In the genomic region with DNA sequence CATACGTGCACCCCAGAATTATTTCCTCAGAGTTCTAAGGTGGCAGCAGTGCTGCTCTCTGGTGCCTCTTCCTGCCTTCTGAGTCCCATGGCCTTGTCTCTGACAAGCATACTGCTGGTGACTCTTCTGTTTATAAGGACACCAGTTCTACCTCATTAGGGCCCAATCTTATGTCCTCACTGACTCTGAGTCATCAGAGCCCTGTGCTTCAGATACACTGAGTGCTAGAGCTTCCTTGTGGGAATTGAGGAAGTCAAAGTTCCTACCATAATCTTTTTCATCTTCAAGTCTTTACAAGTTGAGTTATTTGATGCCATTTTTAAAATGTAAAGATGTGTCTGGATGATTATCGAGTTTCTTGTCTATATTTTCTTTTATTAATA, we compare ENCODE assay signal across 35 mouse cellular contexts. TPM values are rescaled to one million over a fixed set of nuclear protein-coding genes. Genes with fewer than 3 reads are reported as not detected.
DNase-seq lines count a peak whose midpoint lies in the region; ATAC-seq lines count a peak whose summit lies in the region.
"Had no signal": no experiment of that assay in that cellular context is flagged by ENCODE, and none has a peak within 500 bp of the region (broad histone marks: within the 10 kb centered on the region; RNA-seq: fewer than 3 reads in every experiment).

No protein-coding gene starts in this region.

- no peak overlapping the region for H3K4me2 ChIP-seq in liver, embryonic 16.5 days (ENCODE audit: low read depth, low read length)
- H3K4me2 ChIP-seq in liver, embryonic 12.5 days, result no peak overlapping the region
- H3K4me2 ChIP-seq: embryonic facial prominence, embryonic 13.5 days; forebrain, embryonic 12.5 days; forebrain, embryonic 15.5 days; heart, embryonic 13.5 days; hindbrain, embryonic 12.5 days; hindbrain, embryonic 15.5 days had no signal

- H3K36me3 ChIP-seq in liver, embryonic 16.5 days (ENCODE audit: control insufficient read depth, insufficient read depth), result no peaks in the 10 kb centered on the region
- H3K36me3 ChIP-seq in liver, embryonic 12.5 days, result no peaks in the 10 kb centered on the region
- H3K36me3 ChIP-seq: embryonic facial prominence, embryonic 10.5 days; embryonic facial prominence, embryonic 13.5 days; forebrain, embryonic 12.5 days; forebrain, embryonic 15.5 days; heart, embryonic 10.5 days; heart, embryonic 13.5 days; hindbrain, embryonic 12.5 days; hindbrain, embryonic 15.5 days had no signal

- H3K4me3 ChIP-seq in liver, embryonic 16.5 days (ENCODE audit: low read depth, low read length), result no peak overlapping the region
- no peak overlapping the region for H3K4me3 ChIP-seq in liver, embryonic 12.5 days
- H3K4me3 ChIP-seq: embryonic facial prominence, embryonic 10.5 days; embryonic facial prominence, embryonic 13.5 days; erythroblast, embryonic 14.5 days; forebrain, embryonic 12.5 days; forebrain, embryonic 15.5 days; heart, adult 2 months; heart, embryonic 10.5 days; heart, embryonic 13.5 days; hindbrain, embryonic 12.5 days; hindbrain, embryonic 15.5 days had no signal

- H3K9me3 ChIP-seq in liver, embryonic 16.5 days (replicated peaks; ENCODE audit: control insufficient read depth, low read length), result no peaks in the 10 kb centered on the region
- no peaks in the 10 kb centered on the region for H3K9me3 ChIP-seq in liver, embryonic 12.5 days (replicated peaks)
- H3K9me3 ChIP-seq: embryonic facial prominence, embryonic 10.5 days; embryonic facial prominence, embryonic 13.5 days; forebrain, embryonic 12.5 days; forebrain, embryonic 15.5 days; heart, embryonic 10.5 days; heart, embryonic 13.5 days; hindbrain, embryonic 12.5 days; hindbrain, embryonic 15.5 days had no signal

- ATAC-seq in CD4-positive, CD25-positive, alpha-beta regulatory T cell, adult 4 months, result no peak
- ATAC-seq in liver, embryonic 16.5 days (ENCODE audit: low read depth), result 0 out of 2 replicates have a peak, but pooled peaks have one; percentile 16
- ATAC-seq in liver, embryonic 12.5 days, result no peak
- peak; percentile 22; the same call in 1 of the 2 replicates for ATAC-seq in megakaryocyte-erythroid progenitor cell, adult 5-6 weeks (replicated peaks; ENCODE audit: low FRiP score, low TSS enrichment, poor library complexity, severe bottlenecking)
- ATAC-seq: forebrain, embryonic 15.5 days; intestine, postnatal 0 days had no signal

- WGBS in liver, embryonic 16.5 days (ENCODE audit: insufficient replicate concordance), result 62% methylated on average over 2 of the region's 2 CpGs
- 67% methylated on average over 2 of the region's 2 CpGs for WGBS in liver, embryonic 12.5 days (ENCODE audit: insufficient replicate concordance)

- peak; percentile 9 for DNase-seq in CD4-positive, CD25-positive, alpha-beta regulatory T cell, adult 2 months (ENCODE audit: low read depth, low spot score)
- peak; percentile 3 for DNase-seq in brain, adult 2 months (ENCODE audit: low read depth, low spot score)
- DNase-seq in frontal cortex, postnatal 10 days (ENCODE audit: low spot score in 2 of 2), result no peak
- no peak for DNase-seq in spleen, postnatal 10 days (ENCODE audit: low spot score in 2 of 2)
- DNase-seq: adrenal gland, adult 8-10 months; adrenal gland, postnatal 36 days; B cell, adult 2 months; cerebellum, adult 11 months; cerebellum, adult 2 months; cerebellum, adult 9-11 months; cerebellum, postnatal 25 days; gastrocnemius, postnatal 10 days; gastrocnemius, postnatal 36 days; heart, adult 2 months; heart, postnatal 14 days; heart, postnatal 4 days had no signal

- H3K9ac ChIP-seq in liver, embryonic 16.5 days (ENCODE audit: low read depth, low read length), result no peak overlapping the region
- H3K9ac ChIP-seq in liver, embryonic 12.5 days, result no peak overlapping the region
- H3K9ac ChIP-seq: embryonic facial prominence, embryonic 13.5 days; forebrain, embryonic 12.5 days; forebrain, embryonic 15.5 days; heart, embryonic 13.5 days; hindbrain, embryonic 12.5 days; hindbrain, embryonic 15.5 days had no signal

- no peak overlapping the region for H3K27ac ChIP-seq in liver, embryonic 16.5 days (ENCODE audit: low read length)
- no peak overlapping the region for H3K27ac ChIP-seq in liver, embryonic 12.5 days
- H3K27ac ChIP-seq: embryonic facial prominence, embryonic 10.5 days; embryonic facial prominence, embryonic 13.5 days; forebrain, embryonic 12.5 days; forebrain, embryonic 15.5 days; heart, adult 2 months; heart, embryonic 10.5 days; heart, embryonic 13.5 days; hindbrain, embryonic 12.5 days; hindbrain, embryonic 15.5 days had no signal

- no peaks in the 10 kb centered on the region for H3K4me1 ChIP-seq in liver, embryonic 16.5 days (ENCODE audit: control insufficient read depth, low read depth, low read length)
- 0 out of 2 replicates have a peak, but pooled peaks cover 8% of the 10 kb centered on the region for H3K4me1 ChIP-seq in liver, embryonic 12.5 days
- H3K4me1 ChIP-seq: embryonic facial prominence, embryonic 10.5 days; embryonic facial prominence, embryonic 13.5 days; forebrain, embryonic 12.5 days; forebrain, embryonic 15.5 days; heart, embryonic 10.5 days; heart, embryonic 13.5 days; hindbrain, embryonic 12.5 days; hindbrain, embryonic 15.5 days had no signal

- H3K27me3 ChIP-seq in liver, embryonic 16.5 days (ENCODE audit: control insufficient read depth, insufficient read depth, low read depth, low read length), result no peaks in the 10 kb centered on the region
- no peaks in the 10 kb centered on the region for H3K27me3 ChIP-seq in liver, embryonic 12.5 days (replicated peaks)
- H3K27me3 ChIP-seq: embryonic facial prominence, embryonic 13.5 days; forebrain, embryonic 12.5 days; forebrain, embryonic 15.5 days; heart, embryonic 13.5 days; hindbrain, embryonic 12.5 days; hindbrain, embryonic 15.5 days had no signal

RNA-seq across cellular contexts. Expression of gene Fam71d, which starts 12.5 kb away (rescaled TPM):
- under 1 TPM in 1 of 2 experiments, not detected in 1; 0.46 TPM for polyA plus RNA-seq in CD4-positive, CD25-positive, alpha-beta regulatory T cell, adult 4 months (2017; shearing (Covaris generic))
- not detected in 2 replicates for polyA plus RNA-seq in liver, embryonic 16.5 days (2015; fragmentation: Nextera tagmentation; extraction: Ambion mirVana)
- polyA plus RNA-seq in liver, embryonic 12.5 days (2016; fragmentation: Nextera tagmentation; extraction: Ambion mirVana), result 0.17 TPM in 1 of 2 replicates, not detected in the other
- total RNA-seq in megakaryocyte-erythroid progenitor cell, adult 5-6 weeks (2014; fragmentation: Nextera tagmentation), result not detected in 2 replicates
- not detected in 2 replicates for total RNA-seq in megakaryocyte-erythroid progenitor cell, adult 5-6 weeks (2017)
- total RNA-seq: ES-E14; gastrocnemius, adult 18-20 months; gastrocnemius, postnatal 10 days; granulocyte monocyte progenitor cell, adult 5-6 weeks; heart, adult 2 months had no signal
- polyA plus RNA-seq: embryonic facial prominence, embryonic 10.5 days; embryonic facial prominence, embryonic 13.5 days; erythroblast, embryonic 14.5 days; heart, embryonic 13.5 days; heart, embryonic 16.5 days; intestine, embryonic 14.5 days; intestine, postnatal 0 days had no signal

Comparison
In these comparisons a context has a peak if more than half of its experiments do, and no peak if none do; other contexts are left out.
1. ATAC-seq: peak in liver, embryonic 16.5 days (single experiment) and megakaryocyte-erythroid progenitor cell, adult 5-6 weeks (single experiment); none in CD4-positive, CD25-positive, alpha-beta regulatory T cell, adult 4 months (single experiment) and liver, embryonic 12.5 days (single experiment).
2. DNase-seq: peak in CD4-positive, CD25-positive, alpha-beta regulatory T cell, adult 2 months (single experiment) and brain, adult 2 months (single experiment); none in frontal cortex, postnatal 10 days (0 of 2) and spleen, postnatal 10 days (0 of 2).